Mouse (Mus musculus) lung, postnatal 0 days (tissue): ENCODE results near the gene Acox1.
A peak's percentile ranks its signal among the peaks of the same experiment; 100 is the strongest.

Experiments
- CTCF ChIP-seq: IDR thresholded peaks from 2 replicates; pipeline ENCODE4 v1.5.1; 2016; ENCODE audit warnings: antibody characterized with exemption, mild to moderate bottlenecking
- EP300 ChIP-seq: IDR thresholded peaks from 2 replicates; pipeline ENCODE4 v1.6.1; 2016; ENCODE audit warnings: antibody characterized with exemption, mild to moderate bottlenecking, control low read depth

DNA sequence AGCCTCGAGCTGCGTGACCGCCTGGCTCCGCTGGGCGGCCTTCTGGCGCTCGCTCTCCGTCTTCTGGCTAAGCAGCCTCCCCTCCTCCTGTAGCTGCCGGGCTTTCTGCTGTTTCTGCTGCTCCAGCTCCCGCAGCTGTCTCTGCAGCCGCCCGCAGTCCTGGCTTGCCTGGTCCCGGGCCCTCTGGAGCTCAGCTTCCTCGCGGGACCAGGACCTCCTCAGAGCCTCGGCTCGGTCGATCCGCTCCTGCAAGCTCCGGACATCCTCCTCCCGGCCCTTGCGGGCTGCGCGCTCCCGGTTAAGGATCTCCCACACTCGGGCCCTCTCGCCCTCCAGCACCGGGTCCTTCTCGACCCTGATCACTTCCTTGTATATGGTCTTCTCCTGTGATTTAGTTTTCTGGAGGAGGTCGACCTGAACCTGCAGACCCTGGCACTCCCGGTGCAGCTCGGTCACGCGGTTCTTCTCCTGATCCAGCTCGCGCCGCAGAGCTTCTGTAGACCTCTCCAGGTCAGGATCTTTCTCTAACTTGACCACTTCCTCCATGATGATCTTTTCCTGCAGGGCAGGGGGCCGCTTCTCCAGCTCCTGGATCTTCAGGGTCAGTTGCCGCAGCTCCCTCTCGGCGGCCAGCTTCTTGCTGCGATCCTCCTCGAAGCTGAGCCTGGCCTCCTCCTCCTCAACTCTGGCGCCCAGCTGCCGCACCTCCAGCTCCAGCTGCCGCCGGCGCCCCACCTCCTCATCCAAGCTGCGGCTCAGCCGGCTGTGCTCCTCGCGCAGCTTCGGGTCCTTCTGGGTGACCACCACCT lies 23.3 kb upstream of the Acox1 start:
- TF ChIP-seq CTCF, result peak; percentile 28; the same call in 1 of the 2 replicates
- no peak for TF ChIP-seq EP300
